Mouse (Mus musculus) bone marrow, adult 2 months (tissue): ENCODE measurements around the gene Ninj2.

Source experiments
- CTCF ChIP-seq: fragments of 200-500 bp; IDR thresholded peaks from 2 replicates; pipeline ENCODE4 v1.5.1; 2011; ENCODE audit warnings: low read length, control low read depth; ENCODE audit not compliant: control insufficient read depth, insufficient read depth
- POLR2A ChIP-seq: fragments of 200-500 bp; IDR thresholded peaks from 2 replicates; pipeline ENCODE4 v1.6.1; 2011; ENCODE audit warnings: low read depth, mild to moderate bottlenecking, control low read depth, low read length, borderline replicate concordance; ENCODE audit not compliant: control insufficient read depth

- TF ChIP-seq CTCF (no peak), POLR2A (no peak)
Observed at GRCm38 (mm10) chr6:120107586-120107985, 14.4 kb downstream of the Ninj2 start.
